Mouse (Mus musculus): ENCODE data around the gene R3hdm2.
A peak's percentile ranks its signal among the peaks of the same experiment; 100 is the strongest.

Gene R3hdm2

GRCm38 (mm10) chr10:127537854-127538583 is 157.9 kb downstream of the R3hdm2 start:
- peak; percentile 78 to 92 for DNase-seq (ENCODE audit: inconsistent age in 2 of 2, low spot score in 1 of 2)

DNA sequence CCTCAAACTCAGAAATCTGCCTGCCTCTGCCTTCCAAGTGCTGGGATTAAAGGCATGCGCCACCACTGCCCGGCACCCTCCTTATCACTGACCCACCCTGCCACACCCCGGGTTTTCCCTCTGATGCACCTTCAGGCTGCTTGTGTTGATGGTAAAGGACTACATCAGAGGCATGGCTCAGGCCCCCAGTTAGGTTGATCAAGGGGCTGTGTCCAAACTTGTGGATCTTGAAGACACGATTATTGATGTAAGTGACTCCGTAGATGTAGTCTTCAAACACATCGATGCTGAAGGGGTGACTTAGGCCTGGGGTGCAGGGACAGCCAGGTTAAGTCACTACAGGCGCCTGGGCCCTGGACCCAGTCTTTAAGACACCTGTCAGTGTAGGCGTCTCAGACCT is 161.4 kb downstream of the R3hdm2 start:
- no peak for DNase-seq (ENCODE audit: inconsistent age in 2 of 2, low spot score in 1 of 2)

DNA sequence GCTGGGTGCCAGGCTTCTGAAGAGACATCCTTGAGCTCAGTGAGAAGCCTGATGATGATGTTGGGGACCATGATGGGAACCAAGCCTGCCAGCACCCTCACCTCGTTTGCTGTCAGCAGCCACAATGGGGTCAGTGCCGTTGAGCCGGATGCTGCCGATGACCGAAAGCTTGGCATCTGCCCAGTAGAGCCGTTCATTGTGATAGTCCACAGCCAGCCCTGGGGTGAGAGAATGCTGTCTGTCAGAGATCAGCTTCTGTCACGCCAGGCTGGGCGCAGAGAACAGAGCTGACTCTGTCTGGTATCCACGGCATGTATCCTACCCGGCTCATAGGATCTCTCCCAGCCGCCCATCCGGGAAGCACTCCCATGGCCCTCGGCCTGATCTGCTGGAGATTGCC is 162.0 kb downstream of the R3hdm2 start:
- DNase-seq (ENCODE audit: inconsistent age in 2 of 2, low spot score in 1 of 2) = no peak

GRCm38 (mm10) chr10:127542720-127543119 is 162.6 kb downstream of the R3hdm2 start:
- DNase-seq (ENCODE audit: inconsistent age in 2 of 2, low spot score in 1 of 2) = no peak

GRCm38 (mm10) chr10:127543916-127544315 is 163.8 kb downstream of the R3hdm2 start:
- no peak for DNase-seq (ENCODE audit: inconsistent age in 2 of 2, low spot score in 1 of 2)

DNA sequence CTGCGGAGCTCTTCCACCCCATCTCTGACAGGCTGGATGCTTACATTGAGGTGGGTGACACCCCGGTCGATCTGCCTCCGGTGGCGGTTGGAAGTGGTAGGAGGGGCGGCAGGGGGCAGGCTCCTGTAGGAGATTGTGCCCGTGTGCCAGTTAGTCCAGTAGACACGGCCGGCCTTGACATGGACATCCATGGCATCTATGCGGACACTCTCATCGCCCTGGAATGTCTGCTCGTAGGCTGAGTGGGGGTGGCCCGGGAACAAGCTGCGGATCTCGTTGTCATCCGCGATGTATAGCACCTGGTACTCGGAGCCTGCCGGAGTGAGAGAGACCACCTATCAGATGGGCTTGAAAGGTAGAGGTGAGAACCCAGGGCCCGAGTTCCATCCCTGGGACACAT is 164.2 kb downstream of the R3hdm2 start:
- DNase-seq (ENCODE audit: inconsistent age in 2 of 2, low spot score in 1 of 2) = peak; percentile 59 to 65

DNA sequence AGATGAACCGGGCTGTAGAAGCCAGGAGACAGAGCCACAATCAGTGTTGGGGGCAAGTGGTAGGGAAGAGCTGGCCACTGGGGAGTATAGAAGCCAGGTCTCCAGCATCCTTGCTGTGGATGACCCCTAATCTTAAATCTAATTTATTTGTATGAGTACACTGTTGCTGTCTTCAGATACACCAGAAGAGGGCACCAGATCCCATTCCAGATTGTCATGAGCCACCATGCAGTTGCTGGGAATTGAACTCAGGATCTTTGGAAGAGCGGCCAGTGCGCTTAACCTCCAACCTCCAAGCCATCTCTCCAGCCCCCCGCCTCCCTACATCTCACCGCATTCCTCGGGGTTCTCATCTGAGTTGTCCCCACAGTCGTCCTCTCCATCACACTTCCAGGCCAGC is 166.4 kb downstream of the R3hdm2 start:
- no peak for DNase-seq (ENCODE audit: inconsistent age in 2 of 2, low spot score in 1 of 2)

- no peak for DNase-seq (ENCODE audit: inconsistent age in 2 of 2, low spot score in 1 of 2)
Observed at GRCm38 (mm10) chr10:127548236-127548635, 168.1 kb downstream of the R3hdm2 start.
